Mouse (Mus musculus) lung, postnatal 0 days (tissue): ENCODE data around the gene Lxn. TPM values are rescaled to one million over a fixed set of nuclear protein-coding genes. Genes with fewer than 3 reads are reported as not detected.
A peak's percentile ranks its signal among the peaks of the same experiment; 100 is the strongest.

Source experiments
- ATAC-seq: fragments of 200-750 bp; cut with Nextera tagmentation; 2 replicates; pipeline ENCODE4 v1.8.0; 2017; ENCODE audit warnings: moderate library complexity
- DNase-seq: peaks from one replicate; pipeline ENCODE4 v3.0.0-alpha.2; 2016; ENCODE audit warnings: low spot score
- H3K27ac ChIP-seq: fragments of 300-500 bp; sonication (generic); 2 replicates; pipeline ENCODE4 v1.5.1; 2014; ENCODE audit warnings: antibody characterized with exemption, mild to moderate bottlenecking, low read length, mixed read lengths
- H3K27me3 ChIP-seq: fragments of 300-500 bp; sonication (generic); replicated peaks from 2 replicates; pipeline ENCODE4 v1.6.1; 2014; ENCODE audit warnings: low read length, mixed read lengths; ENCODE audit not compliant: insufficient read depth
- H3K36me3 ChIP-seq: fragments of 300-500 bp; sonication (generic); 2 replicates; pipeline ENCODE4 v1.6.1; 2014; ENCODE audit warnings: low read length, mixed read lengths; ENCODE audit not compliant: insufficient read depth
- H3K4me1 ChIP-seq: fragments of 300-500 bp; sonication (generic); 2 replicates; pipeline ENCODE4 v1.6.1; 2014; ENCODE audit warnings: antibody characterized with exemption, low read depth, low read length, mixed read lengths; ENCODE audit not compliant: insufficient read depth
- H3K4me2 ChIP-seq: fragments of 300-500 bp; sonication (generic); replicated peaks from 2 replicates; pipeline ENCODE4 v1.6.1; 2014; ENCODE audit warnings: low read depth, mild to moderate bottlenecking, low read length, moderate library complexity, mixed read lengths
- H3K4me3 ChIP-seq: fragments of 300-500 bp; sonication (generic); 2 replicates; pipeline ENCODE4 v1.5.1; 2014; ENCODE audit warnings: low read depth, low read length
- H3K9ac ChIP-seq: fragments of 300-500 bp; sonication (generic); replicated peaks from 2 replicates; pipeline ENCODE4 v1.6.1; 2014; ENCODE audit warnings: low read depth, mild to moderate bottlenecking
- H3K9me3 ChIP-seq: fragments of 300-500 bp; sonication (generic); 2 replicates; pipeline ENCODE4 v1.6.1; 2016; ENCODE audit warnings: low read length, mixed read lengths
- CTCF ChIP-seq: IDR thresholded peaks from 2 replicates; pipeline ENCODE4 v1.5.1; 2016; ENCODE audit warnings: antibody characterized with exemption, mild to moderate bottlenecking
- EP300 ChIP-seq: IDR thresholded peaks from 2 replicates; pipeline ENCODE4 v1.6.1; 2016; ENCODE audit warnings: antibody characterized with exemption, mild to moderate bottlenecking, control low read depth
- WGBS: fragments of 180-500 bp; shearing (Covaris S2); extraction: QIAGEN DNeasy Blood & Tissue Kit; methylation state at CpG from one replicate; pipeline ENCODE4 v1.1.7; 2014; 5-methylcytosine and 5-hydroxymethylcytosine counted together
- polyA plus RNA-seq: library from polyadenylated mRNA; unstranded; fragments of >200 nt; fragmentation: Nextera tagmentation; extraction: Ambion mirVana; gene quantifications from 2 replicates; pipeline ENCODE4 v1.2.1, GENCODE M21; 2015

Gene Lxn
- 156 and 160 TPM in 2 replicates for polyA plus RNA-seq

- TF ChIP-seq CTCF: peak; percentile 61
- TF ChIP-seq EP300: no peak
- DNase-seq (peak; percentile 83), ATAC-seq (peak; percentile 95)
- 0 out of 2 replicates have a peak, but pooled peaks cover 8% of the 10 kb centered on the region for H3K36me3 ChIP-seq
- H3K4me3 ChIP-seq: peak within 1 kb of the TSS; percentile 67
- H3K27me3 ChIP-seq: no peaks in the 10 kb centered on the region
- no peaks in the 10 kb centered on the region for H3K9me3 ChIP-seq
- peaks cover 5% of the 10 kb centered on the region; the same call in 1 of the 2 replicates for H3K4me1 ChIP-seq
- WGBS: under 1% methylated on average over 43 of the region's 43 CpGs
- H3K9ac ChIP-seq: peak within 1 kb of the TSS; percentile 68
- H3K4me2 ChIP-seq: peak within 1 kb of the TSS; percentile 86
- H3K27ac ChIP-seq: peak within 1 kb of the TSS; percentile 84
Measured at GRCm38 (mm10) chr3:67463450-67464372, at the start of gene Lxn. TSS of gene Lxn (minus strand) at chr3:67463926.

DNA sequence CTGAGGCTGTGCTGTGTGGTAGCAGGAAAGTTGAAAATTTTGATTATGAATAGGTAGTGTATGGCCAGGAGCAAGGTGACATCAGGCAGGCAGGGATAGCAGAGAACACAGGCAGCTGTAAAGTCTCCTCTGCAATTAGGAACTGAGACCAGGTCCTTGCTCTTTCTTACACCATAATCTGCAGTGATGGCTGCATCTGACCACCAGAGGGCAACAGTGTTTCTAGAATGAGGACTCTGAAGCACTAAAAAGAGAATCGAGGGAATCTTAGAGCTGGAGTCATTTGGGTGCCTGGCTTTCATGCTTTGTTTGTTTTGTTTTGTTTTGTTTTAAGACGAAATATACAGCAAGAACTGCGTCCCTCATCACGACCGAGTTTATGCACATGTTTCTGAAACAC is 49.1 kb upstream of the Lxn start:
- no peak overlapping the region for H3K9ac ChIP-seq
- ATAC-seq (peak; percentile 51; the same call in 1 of the 2 replicates), DNase-seq (peak; percentile 81)
- no peak overlapping the region for H3K4me2 ChIP-seq
- TF ChIP-seq EP300 (no peak), CTCF (peak; percentile 97)
- no peaks in the 10 kb centered on the region for H3K4me1 ChIP-seq
- 0% methylated on average over 5 of the region's 5 CpGs for WGBS
- 0 out of 2 replicates have a peak, but pooled peaks cover 3% of the 10 kb centered on the region for H3K27me3 ChIP-seq
- no peak overlapping the region for H3K27ac ChIP-seq
- no peaks in the 10 kb centered on the region for H3K36me3 ChIP-seq
- H3K9me3 ChIP-seq: no peaks in the 10 kb centered on the region
- H3K4me3 ChIP-seq: no peak overlapping the region

DNA sequence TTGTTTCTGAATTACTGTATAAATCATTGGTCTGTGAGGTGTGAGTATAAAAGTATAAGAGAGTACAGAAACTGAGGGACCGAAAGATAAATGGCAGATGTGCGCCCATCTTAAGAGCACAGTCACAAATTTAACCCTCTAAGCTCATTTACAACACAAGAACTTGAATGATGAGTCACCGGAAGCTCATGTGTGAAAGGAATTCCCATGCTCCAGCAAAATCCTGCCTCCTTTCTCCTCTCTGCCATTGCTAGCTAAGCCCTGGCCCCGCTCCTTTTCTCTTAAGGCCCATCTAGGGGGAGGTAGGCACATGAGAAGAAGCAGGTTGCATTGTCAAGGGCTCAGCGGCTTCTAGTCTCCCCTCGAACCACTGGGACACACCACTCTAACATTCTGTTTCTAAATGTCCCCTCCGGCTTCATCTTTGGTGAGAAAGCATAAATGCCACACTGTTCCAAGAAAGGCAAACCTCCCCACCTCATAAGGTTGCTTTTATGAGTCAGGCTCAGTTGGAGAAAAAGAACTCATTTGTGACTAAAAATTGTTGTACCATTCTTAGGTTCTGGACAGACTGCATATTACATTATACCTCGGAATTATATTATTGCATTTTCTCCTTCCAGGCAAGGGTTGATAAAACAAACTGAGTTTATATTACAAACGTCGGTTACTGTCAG is 44.6 kb upstream of the Lxn start:
- Histone ChIP-seq H3K9ac (no peak overlapping the region), H3K36me3 (no peaks in the 10 kb centered on the region), H3K27me3 (no peaks in the 10 kb centered on the region), H3K27ac (no peak overlapping the region), H3K9me3 (no peaks in the 10 kb centered on the region), H3K4me3 (no peak overlapping the region), H3K4me1 (no peaks in the 10 kb centered on the region), H3K4me2 (no peak overlapping the region)
- ATAC-seq: no peak
- 79% methylated on average over 10 of the region's 10 CpGs for WGBS
- no peak for TF ChIP-seq EP300
- TF ChIP-seq CTCF: no peak
- no peak for DNase-seq

- no peaks in the 10 kb centered on the region for H3K36me3 ChIP-seq
- 78% methylated on average over 2 of the region's 2 CpGs for WGBS
- no peaks in the 10 kb centered on the region for H3K9me3 ChIP-seq
- H3K4me2 ChIP-seq: no peak overlapping the region
- ATAC-seq (no peak), DNase-seq (no peak)
- H3K4me1 ChIP-seq: no peaks in the 10 kb centered on the region
- H3K27me3 ChIP-seq: no peaks in the 10 kb centered on the region
- no peak overlapping the region for H3K4me3 ChIP-seq
- H3K27ac ChIP-seq: no peak overlapping the region
- TF ChIP-seq EP300: no peak
- no peak for TF ChIP-seq CTCF
- H3K9ac ChIP-seq: no peak overlapping the region
Measured at GRCm38 (mm10) chr3:67505286-67505685, 41.6 kb upstream of the Lxn start.

DNA sequence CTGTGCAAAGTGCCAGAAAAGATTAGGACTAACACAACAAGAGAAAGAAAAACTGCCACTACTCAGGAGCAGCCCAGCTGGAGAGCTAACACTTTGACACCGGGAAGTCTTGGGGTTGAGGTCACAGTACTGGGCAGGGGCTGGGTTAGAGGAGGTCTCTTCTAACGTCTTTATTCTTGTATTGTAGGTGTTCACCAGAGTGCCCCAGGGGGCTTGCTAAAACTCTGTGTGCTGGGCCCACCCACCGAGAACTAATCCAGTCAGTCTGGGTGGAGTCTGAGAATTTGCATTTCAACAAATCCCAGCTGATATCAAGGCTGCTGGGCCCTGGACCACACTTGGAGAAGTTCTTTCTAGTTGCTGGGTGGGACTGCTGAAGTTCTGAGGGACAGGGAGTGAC is 40.2 kb upstream of the Lxn start:
- no peak for DNase-seq
- 13% methylated on average over 3 of the region's 3 CpGs for WGBS
- H3K9ac ChIP-seq: no peak overlapping the region
- no peaks in the 10 kb centered on the region for H3K36me3 ChIP-seq
- no peak overlapping the region for H3K27ac ChIP-seq
- no peak for ATAC-seq
- H3K4me1 ChIP-seq: no peaks in the 10 kb centered on the region
- no peak overlapping the region for H3K4me2 ChIP-seq
- no peak for TF ChIP-seq CTCF
- TF ChIP-seq EP300: no peak
- H3K9me3 ChIP-seq: no peaks in the 10 kb centered on the region
- H3K27me3 ChIP-seq: no peaks in the 10 kb centered on the region
- H3K4me3 ChIP-seq: no peak overlapping the region

GRCm38 (mm10) chr3:67499406-67499791 is 35.7 kb upstream of the Lxn start:
- ATAC-seq (no peak), DNase-seq (no peak)
- H3K4me3 ChIP-seq: no peak overlapping the region
- no peak overlapping the region for H3K9ac ChIP-seq
- 76% methylated on average over 4 of the region's 4 CpGs for WGBS
- no peaks in the 10 kb centered on the region for H3K27me3 ChIP-seq
- no peaks in the 10 kb centered on the region for H3K9me3 ChIP-seq
- no peak overlapping the region for H3K4me2 ChIP-seq
- H3K4me1 ChIP-seq: no peaks in the 10 kb centered on the region
- no peak overlapping the region for H3K27ac ChIP-seq
- no peaks in the 10 kb centered on the region for H3K36me3 ChIP-seq
- TF ChIP-seq CTCF (no peak), EP300 (no peak)
